Mouse (Mus musculus) Patski (cell line): ENCODE data around the gene Pold2. TPM values are rescaled to one million over a fixed set of nuclear protein-coding genes. Genes with fewer than 3 reads are reported as not detected.

Experiments
- ATAC-seq: fragments of 100-300 bp; one replicate; pipeline ENCODE4 v1.8.0; 2021
- CTCF ChIA-PET: fragments of 350-600 bp; sonication (Branson Sonifier 250); formaldehyde crosslinking; loops from one replicate; lab custom pipeline; 2022; ENCODE audit warnings: inconsistent platforms; lab: Charles Lee
- POLR2A ChIA-PET: fragments of 350-600 bp; sonication (Branson Sonifier 250); formaldehyde crosslinking; loops from one replicate; lab custom pipeline; 2022; ENCODE audit warnings: antibody characterized with exemption, inconsistent platforms; lab: Charles Lee
- DNase-seq: peaks from one replicate; pipeline ENCODE4 v3.0.0-alpha.2; 2011; ENCODE audit warnings: low read depth, low spot score
- H3K27me3 ChIP-seq: fragments of 371-371 bp; one replicate; pipeline ENCODE4 v1.5.1; 2021
- CTCF ChIP-seq: fragments of 100-300 bp; IDR thresholded peaks from one replicate; pipeline ENCODE4 v1.5.1; 2021
- in situ Hi-C: fragments of 300-500 bp; cut with MboI; formaldehyde crosslinking; loops from 3 replicates; pipeline ENCODE4 v1.11.1; 2018; ENCODE audit warnings: low pct_unique_long_range_greater_than_20kb, mixed read lengths
- polyA plus RNA-seq: library from polyadenylated mRNA; unstranded; gene quantifications from one replicate; pipeline ENCODE4 v1.2.3, GENCODE M21; 2021

Pold2 gene
- polyA plus RNA-seq, 1 experiment from 2014 or later = 76.9 TPM

- in situ Hi-C loops = no loop called here
- ChIA-PET POLR2A (interaction anchor here (1.1 to 1.9 kb wide), 2 partner anchors 13 to 50 kb away, joined by 3 to 7 read pairs; no protein-coding TSS in a partner anchor), CTCF (interaction anchor here (1.3 to 4.4 kb wide), 13 partner anchors 8 to 161 kb away, joined by 3 to 82 read pairs (median 9); partner anchors contain the start of genes Pold2 and Polm)
- no peak for DNase-seq
- no peak for TF ChIP-seq CTCF
- H3K27me3 ChIP-seq = no peaks in the 10 kb centered on the region
- no peak for ATAC-seq
Measured at GRCm38 (mm10) chr11:5887250-5887649, 9.2 kb upstream of the Pold2 start.

- H3K27me3 ChIP-seq = no peaks in the 10 kb centered on the region
- TF ChIP-seq CTCF = peak; percentile 86
- DNase-seq (no peak), ATAC-seq (peak; percentile 37)
- ChIA-PET POLR2A (interaction anchor here (1.0 to 1.9 kb wide), 5 partner anchors 10 to 51 kb away, joined by 3 to 7 read pairs (median 6); no protein-coding TSS in a partner anchor), CTCF (interaction anchor here (0.6 to 4.4 kb wide), 31 partner anchors 9 to 160 kb away, joined by 3 to 82 read pairs (median 5); partner anchors contain the start of genes Dbnl, Pold2 and Polm)
- in situ Hi-C loops = no loop called here
Measured at GRCm38 (mm10) chr11:5886187-5886586, 8.1 kb upstream of the Pold2 start.

DNA sequence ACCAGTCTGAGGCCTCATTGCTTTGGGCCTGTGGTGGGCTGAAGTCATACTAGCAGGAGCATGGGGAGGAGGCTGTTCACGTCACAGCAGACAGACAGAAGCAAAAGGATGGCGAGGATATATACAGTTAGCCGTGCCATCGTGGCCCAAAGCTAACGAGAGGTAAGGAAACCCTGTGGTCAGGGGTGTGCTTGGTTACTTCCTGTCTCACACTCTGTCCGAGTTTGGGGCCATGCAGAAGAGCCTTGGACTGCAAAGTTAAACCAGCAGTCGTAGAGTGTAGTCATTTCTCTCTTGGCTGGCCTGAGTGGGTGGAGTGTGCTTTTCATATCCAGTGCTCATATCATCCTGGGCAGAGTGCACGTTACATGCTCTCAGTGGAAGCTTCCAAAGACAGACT lies 4.4 kb upstream of the Pold2 start:
- no peak for ATAC-seq
- H3K27me3 ChIP-seq = no peaks in the 10 kb centered on the region
- ChIA-PET CTCF (interaction anchor here (1.1 to 2.2 kb wide), 4 partner anchors 31 to 91 kb away, joined by 3 to 6 read pairs (median 5); no protein-coding TSS in a partner anchor), POLR2A (interaction anchor here (1.2 kb wide), 1 partner anchor 30 kb away, joined by 5 read pairs; no protein-coding TSS in a partner anchor)
- no peak for DNase-seq
- in situ Hi-C loops = loop anchor here (5.0 kb wide), 1 partner anchor 35 kb away; no protein-coding TSS in a partner anchor
- no peak for TF ChIP-seq CTCF

GRCm38 (mm10) chr11:5879905-5880304 lies 1.8 kb upstream of the Pold2 start:
- in situ Hi-C loops = loop anchor here (5.0 kb wide), 1 partner anchor 33 kb away; no protein-coding TSS in a partner anchor
- DNase-seq (no peak), ATAC-seq (no peak)
- no peaks in the 10 kb centered on the region for H3K27me3 ChIP-seq
- ChIA-PET POLR2A (interaction anchor here (3.5 kb wide), 1 partner anchor 43 kb away, joined by 20 read pairs; the partner anchor contains the start of gene Polm), CTCF (interaction anchor here (0.6 to 3.3 kb wide), 12 partner anchors 9 to 92 kb away, joined by 3 to 19 read pairs (median 3); partner anchors contain the start of gene Dbnl)
- TF ChIP-seq CTCF = no peak

DNA sequence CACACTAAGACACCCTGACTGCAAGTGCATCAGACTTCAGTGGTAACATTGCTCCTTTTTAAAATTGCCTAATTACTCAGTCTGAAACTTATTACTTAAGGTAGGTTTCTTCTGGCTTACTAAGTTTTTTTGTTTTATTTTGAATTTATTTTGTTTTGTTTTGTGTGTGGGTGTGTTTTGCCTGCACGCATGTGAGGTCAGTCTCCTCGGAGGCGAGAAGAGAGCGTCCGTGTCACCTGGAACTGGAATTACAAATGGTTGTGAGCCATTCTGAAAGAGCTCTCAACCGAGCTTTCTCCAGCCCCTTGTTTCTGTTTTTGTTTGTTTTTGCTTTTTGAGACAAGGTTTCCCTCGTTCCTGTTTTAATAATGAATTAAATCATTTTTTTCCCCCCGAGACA lies 569 bp upstream of the Pold2 start:
- no peak for TF ChIP-seq CTCF
- POLR2A ChIA-PET = interaction anchor here (1.1 to 3.6 kb wide), 7 partner anchors 10 to 75 kb away, joined by 3 to 20 read pairs (median 4); partner anchors contain the start of gene Polm
- in situ Hi-C loops = no loop called here
- ATAC-seq = no peak
- DNase-seq = no peak
- CTCF ChIA-PET = interaction anchor here (1.4 to 5.1 kb wide), 5 partner anchors 8 to 91 kb away, joined by 3 to 26 read pairs (median 15); partner anchors contain the start of gene Dbnl
- H3K27me3 ChIP-seq = no peaks in the 10 kb centered on the region

GRCm38 (mm10) chr11:5877421-5877820 lies 671 bp downstream of the Pold2 start:
- no peak for DNase-seq
- POLR2A ChIA-PET = interaction anchor here (0.6 to 3.6 kb wide), 8 partner anchors 11 to 913 kb away, joined by 3 to 20 read pairs (median 7); partner anchors contain the start of gene Polm

DNA sequence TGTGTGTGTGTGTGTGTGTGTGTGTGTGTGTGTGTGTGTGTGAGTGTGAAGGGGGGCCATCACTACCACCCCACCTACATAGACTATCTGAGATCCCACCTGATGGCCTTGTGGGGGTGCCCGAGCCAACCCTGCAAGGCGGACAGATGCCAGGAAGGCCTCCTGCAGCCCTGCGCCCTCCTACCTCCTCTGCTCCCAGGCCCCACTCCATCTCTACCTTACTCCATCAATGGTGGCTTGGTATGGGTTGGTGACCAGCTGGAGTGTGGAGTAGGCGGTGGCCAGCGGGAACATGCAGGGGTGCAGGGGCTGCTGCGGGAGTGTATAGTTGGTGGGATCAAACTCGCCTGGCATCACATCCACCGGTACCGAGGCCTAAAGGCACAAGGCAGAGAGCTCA lies 4.9 kb downstream of the Pold2 start:
- TF ChIP-seq CTCF = no peak
- CTCF ChIA-PET = interaction anchor here (1.0 to 1.5 kb wide), 3 partner anchors 13 to 37 kb away, joined by 3 to 4 read pairs (median 4); no protein-coding TSS in a partner anchor
- ATAC-seq = no peak
- POLR2A ChIA-PET = no interaction called here
- H3K27me3 ChIP-seq = no peaks in the 10 kb centered on the region
- DNase-seq = no peak
- in situ Hi-C loops = loop anchor here (25.0 kb wide), 1 partner anchor 1586 kb away; no protein-coding TSS in a partner anchor

More at GRCm38 (mm10) chr11:5877421-5877820, 671 bp downstream of the Pold2 start:
- no peak for TF ChIP-seq CTCF
- in situ Hi-C loops = no loop called here
- no peak for ATAC-seq
- H3K27me3 ChIP-seq = no peaks in the 10 kb centered on the region
- CTCF ChIA-PET = interaction anchor here (0.9 to 5.1 kb wide), 6 partner anchors 9 to 41 kb away, joined by 3 to 26 read pairs (median 10); no protein-coding TSS in a partner anchor

- no peak for DNase-seq
- CTCF ChIA-PET = interaction anchor here (1.0 to 1.5 kb wide), 3 partner anchors 14 to 36 kb away, joined by 3 to 4 read pairs (median 4); no protein-coding TSS in a partner anchor
- no peaks in the 10 kb centered on the region for H3K27me3 ChIP-seq
- POLR2A ChIA-PET = no interaction called here
- no peak for TF ChIP-seq CTCF
- in situ Hi-C loops = loop anchor here (25.0 kb wide), 1 partner anchor 1585 kb away; no protein-coding TSS in a partner anchor
- ATAC-seq = no peak
Measured at GRCm38 (mm10) chr11:5872707-5873106, 5.4 kb downstream of the Pold2 start.

DNA sequence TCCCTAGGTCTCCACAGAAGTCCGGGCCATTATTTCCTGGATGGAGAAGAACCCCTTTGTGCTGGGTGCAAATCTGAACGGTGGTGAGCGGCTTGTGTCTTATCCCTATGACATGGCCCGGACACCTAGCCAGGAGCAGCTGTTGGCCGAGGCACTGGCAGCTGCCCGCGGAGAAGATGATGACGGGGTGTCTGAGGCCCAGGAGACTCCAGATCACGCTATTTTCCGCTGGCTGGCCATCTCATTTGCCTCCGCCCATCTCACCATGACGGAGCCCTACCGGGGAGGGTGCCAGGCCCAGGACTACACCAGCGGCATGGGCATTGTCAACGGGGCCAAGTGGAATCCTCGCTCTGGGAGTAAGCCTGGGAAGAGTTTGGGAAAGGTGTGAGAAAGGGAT lies 8.0 kb downstream of the Pold2 start:
- TF ChIP-seq CTCF = no peak
- DNase-seq (no peak), ATAC-seq (no peak)
- in situ Hi-C loops = loop anchor here (25.0 kb wide), 1 partner anchor 1583 kb away; no protein-coding TSS in a partner anchor
- ChIA-PET POLR2A (no interaction called here), CTCF (no interaction called here)
- no peaks in the 10 kb centered on the region for H3K27me3 ChIP-seq

DNA sequence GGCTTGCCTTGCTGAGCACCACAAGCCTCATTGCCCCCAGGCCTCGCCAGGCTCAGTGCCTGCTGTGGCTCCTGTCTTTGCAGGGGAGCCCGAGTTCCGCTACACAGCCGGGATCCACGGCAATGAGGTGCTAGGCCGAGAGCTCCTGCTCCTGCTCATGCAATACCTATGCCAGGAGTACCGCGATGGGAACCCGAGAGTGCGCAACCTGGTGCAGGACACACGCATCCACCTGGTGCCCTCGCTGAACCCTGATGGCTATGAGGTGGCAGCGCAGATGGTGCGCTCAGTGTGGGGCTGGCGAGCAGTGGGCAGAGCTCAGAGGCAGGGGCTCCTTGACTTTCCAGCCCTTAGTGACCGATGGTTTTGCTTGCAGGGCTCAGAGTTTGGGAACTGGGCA lies 8.8 kb downstream of the Pold2 start:
- DNase-seq = no peak
- in situ Hi-C loops = loop anchor here (25.0 kb wide), 1 partner anchor 1582 kb away; no protein-coding TSS in a partner anchor
- H3K27me3 ChIP-seq = no peaks in the 10 kb centered on the region
- TF ChIP-seq CTCF = no peak
- POLR2A ChIA-PET = interaction anchor here (1.2 kb wide), 1 partner anchor 9 kb away, joined by 3 read pairs; the partner anchor contains the start of gene Pold2
- ATAC-seq = no peak
- CTCF ChIA-PET = no interaction called here
